Mouse (Mus musculus) natural killer cell, adult 2 months (primary cell): ENCODE data around the gene Lrrc73.
A peak's percentile ranks its signal among the peaks of the same experiment; 100 is the strongest.

Experiments used
- DNase-seq, 2 experiments: peaks; one replicate each; pipeline ENCODE4 v3.0.0; 2022; ENCODE audit warnings: low spot score in 2 of 2

The Lrrc73 gene

DNA sequence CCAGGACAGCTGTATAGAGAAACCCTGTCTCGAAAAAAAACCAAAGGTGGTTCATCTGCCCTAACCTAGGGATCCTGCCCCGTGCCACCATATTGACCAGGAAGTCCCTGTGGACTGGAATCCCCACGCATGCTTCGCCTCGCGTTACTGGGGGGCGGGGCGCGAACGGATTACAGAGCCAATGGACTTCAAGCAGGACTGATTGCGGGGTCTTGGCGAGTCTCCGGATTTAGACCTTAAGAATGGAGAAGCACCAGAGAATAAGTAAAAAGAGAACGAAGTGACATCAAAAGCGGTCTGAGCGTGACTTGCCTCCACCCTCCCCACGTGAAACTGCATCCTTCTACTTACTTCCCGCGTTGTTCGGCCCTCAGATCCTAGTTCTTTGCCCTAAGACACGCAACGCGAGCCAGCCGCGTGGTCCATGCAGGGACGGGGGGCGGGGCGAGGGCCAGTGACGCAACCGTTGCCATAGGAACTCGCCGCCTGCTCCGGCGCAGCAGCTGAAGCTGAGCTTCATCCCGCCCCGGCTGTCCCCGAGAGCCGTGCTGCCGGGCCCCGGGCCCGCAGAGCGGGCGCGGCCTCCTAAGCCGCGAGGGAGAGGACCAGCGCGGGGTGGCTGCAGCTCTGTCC, at the start of gene Lrrc73:
Gene Lrrc73, plus strand, starts transcription at position 80 of the 633 bp plus-strand sequence.
- peak; percentile 85 to 89 for DNase-seq

DNA sequence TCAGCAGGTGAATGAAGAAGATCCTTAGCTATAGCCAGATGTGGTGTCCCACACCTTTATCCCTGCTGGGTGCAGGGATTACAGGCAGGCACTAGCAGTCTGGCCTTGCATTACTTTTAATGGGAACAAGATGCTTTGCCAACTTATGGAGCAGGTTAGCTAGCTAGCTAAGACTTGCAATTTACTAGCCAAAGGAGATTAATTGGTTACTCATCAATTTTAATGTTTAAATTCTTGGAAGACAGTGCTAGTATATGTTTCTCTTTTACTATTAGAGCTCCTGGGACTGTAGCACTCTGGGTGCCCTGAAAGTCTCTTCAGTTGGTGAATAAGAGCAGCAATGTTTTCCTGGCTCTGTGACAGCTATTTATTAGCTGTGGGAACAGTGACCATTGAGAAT, 46.7 kb upstream of the Lrrc73 start:
- DNase-seq: no peak

DNA sequence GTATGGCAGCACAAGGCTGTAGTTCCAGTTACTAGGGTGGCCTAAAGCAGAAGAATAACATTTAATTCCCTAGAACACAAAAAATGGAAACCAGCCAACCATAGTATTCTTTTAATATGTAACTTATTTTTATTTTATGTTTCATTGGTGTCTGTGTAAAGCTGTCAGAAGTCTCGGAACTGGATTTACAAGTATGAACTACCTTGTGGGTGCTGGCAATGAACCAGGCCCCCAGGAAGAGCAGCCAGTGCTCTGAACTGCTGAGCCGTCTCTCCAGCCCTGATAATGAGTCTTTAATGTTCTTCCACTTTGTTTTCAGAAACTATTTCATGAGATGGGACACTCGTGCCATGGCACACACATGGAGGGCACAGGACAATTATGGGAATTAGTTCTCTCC, 42.8 kb upstream of the Lrrc73 start:
- no peak for DNase-seq

DNA sequence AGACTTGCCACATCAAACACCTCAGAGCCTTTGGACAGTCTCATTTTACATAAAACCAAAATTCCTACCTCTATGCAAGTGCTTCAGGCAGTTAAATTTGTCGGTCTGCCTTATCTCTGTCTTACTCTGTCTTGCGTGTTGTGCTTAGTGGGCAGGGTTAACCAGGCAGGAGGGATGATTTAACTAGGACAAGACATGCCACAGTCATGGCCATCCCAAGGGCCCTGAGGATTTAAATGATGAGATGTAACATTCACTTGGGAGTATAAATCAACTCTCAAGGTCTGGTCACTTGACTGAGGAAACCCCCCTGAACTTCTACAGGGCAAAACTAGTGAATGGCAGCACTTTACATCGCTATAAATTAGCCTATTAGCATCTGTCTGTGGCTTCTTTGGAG, 31.7 kb upstream of the Lrrc73 start:
- DNase-seq: no peak

DNA sequence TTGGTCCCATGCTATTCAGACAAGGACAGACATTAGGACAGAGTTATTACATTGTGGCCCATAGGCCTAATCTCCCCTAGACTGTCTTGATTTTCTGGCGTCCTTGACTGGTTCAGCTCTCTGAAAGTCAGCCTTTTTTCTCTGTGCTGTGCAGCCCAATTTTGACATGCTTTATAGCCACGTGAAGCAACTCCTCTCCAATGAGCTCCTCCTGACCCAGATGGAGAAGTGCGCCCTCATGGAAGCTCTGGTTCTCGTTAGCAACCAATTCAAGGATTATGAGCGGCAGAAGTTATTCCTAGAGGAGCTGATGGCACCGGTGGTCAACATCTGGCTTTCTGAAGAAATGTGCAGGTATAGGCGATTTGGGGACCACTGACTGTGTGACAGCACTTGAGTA, 25.8 kb upstream of the Lrrc73 start:
- no peak for DNase-seq

DNA sequence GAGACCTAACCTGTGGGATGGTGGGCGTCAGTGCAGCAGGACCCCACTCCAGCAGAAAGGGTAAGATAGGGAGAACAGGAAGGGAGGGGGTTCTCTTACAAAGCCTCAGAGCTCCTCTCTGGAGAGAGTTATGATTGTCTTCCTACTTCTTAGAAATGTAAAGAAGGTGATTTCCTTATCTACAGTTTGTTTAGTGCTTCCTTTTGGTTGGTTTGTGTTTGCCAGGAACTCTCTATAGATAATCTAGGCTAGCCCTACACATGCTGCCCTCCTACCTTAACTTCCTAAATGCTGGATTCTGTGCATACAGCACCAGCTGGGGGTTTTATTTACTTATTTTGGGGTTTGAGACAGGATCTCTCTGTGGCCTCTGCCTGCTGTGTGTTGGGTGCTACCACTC, 17.3 kb upstream of the Lrrc73 start:
- no peak for DNase-seq

DNA sequence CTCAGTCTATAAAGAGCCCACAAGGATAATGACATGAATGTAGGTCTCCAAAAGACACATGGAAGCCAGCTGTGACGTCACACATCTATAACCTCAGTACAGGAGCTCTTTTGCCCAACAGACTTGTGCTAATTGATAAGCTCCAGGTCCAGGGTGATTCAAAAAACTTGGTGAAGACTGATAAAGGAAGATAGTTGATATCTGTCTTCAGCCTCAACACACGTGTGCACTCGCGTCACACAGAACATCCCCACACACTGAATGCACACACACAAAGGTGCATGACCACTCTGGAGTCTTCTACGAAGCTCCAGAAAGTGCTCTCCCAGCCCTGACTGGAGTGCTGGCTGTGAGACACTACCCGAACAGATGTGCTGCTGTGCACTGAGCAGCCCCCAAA, 16.3 kb upstream of the Lrrc73 start:
- DNase-seq: no peak

DNA sequence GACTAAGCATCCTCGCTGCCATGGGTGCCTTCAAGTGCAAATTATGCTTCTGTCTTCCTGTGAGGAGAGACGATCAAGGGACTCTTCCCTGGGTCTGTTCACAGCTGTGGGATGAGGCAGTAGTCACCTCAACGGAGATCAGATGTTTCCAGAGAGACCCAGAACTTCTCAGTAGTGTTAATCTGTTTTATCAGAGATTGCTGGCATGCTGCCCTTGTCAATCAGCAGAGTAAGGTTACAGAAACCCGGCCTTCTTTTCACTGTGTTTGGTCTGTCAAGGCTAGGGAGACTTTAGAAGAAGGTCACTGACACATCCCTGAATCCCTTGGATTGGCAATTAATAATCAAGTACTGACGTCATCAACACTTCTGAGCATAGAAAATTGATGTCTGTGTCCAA, 15.9 kb upstream of the Lrrc73 start:
- DNase-seq: no peak

DNA sequence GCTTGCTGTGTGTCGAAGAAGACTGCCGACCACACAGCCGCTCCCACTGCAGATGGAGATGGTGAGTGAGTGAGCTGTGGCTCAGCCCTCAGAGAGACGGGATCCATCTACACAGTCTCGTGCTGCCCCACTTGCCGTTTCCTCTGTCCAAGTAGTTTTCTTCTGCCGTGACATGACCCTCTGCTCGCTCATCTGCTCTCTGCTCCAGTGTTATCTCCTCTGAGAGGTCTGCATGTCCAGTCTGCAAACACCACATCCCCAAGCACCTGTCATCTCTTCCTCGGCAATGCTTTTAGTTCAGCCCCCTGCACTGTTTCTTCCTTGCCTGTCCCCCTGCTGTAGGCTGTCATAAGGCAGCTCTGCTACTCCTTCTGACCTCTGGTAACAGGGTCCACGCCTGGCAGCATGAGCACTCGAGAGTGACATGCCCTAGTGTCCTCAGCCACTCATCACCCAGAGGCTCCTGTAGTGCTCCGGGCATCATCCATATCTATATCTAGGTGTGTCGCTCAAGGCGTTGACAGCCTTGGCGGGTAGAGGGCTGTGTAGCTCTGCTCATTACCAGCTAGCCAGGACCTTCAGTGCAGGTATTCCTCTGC, 13.7 kb upstream of the Lrrc73 start:
- no peak for DNase-seq

DNA sequence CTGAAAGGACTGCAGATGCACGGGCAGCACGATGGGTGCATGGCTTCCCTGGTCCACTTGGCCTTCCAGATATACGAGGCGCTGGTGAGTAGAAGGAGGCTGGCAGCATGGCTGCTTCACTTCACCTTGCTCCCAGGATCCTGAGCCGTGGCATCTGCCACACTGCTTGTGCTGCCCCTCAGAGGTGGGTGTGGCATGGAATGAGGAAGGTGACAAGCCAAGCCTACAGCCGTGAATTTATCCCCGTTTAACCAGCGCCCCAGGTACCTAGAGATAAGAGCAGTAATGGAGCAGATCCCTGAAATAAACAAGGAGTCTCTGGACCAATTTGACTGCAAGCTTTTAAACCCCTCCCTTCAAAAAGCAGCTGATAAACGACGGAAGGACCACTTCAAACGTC, 11.9 kb upstream of the Lrrc73 start:
- no peak for DNase-seq

DNA sequence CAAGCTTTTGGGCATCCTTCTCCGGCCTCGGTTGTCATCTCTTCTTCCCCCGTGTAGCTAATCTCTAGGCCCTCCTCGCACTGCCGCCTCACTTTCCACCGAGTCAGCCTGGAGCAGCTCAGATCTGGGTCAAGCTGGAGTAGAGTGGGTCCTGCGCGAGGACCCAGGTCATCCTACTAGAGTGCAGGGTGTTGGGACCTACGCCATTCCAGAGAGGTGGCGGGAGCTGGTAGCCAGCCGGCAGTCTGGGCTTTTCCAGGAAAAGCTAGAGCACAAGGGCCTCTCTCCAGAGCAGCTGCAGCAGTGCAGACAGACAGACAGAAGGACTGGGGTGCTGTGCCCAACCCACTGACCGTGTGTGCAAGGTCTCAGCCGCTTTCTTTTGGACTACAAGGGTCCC, 11.1 kb upstream of the Lrrc73 start:
- no peak for DNase-seq

DNA sequence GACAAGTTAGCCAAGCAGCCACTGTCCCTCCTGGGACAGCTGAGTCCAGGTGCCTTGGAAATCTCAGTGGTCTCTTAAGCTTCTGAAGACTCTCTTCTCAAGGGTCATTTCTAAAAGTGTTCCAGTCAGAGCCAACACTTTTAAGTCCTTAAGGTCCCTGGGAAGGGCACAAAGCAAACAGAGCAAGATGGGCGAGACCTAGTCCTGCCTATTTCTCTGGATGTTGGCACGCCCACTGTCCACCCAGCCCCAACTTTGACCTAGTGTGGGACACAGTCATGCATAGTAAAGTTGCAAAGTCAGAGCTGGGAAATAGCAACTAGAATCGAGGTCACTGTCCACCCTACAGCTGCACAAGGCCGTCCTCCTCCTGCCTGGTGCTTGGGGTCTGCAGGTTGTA, 10.3 kb upstream of the Lrrc73 start:
- DNase-seq: no peak

DNA sequence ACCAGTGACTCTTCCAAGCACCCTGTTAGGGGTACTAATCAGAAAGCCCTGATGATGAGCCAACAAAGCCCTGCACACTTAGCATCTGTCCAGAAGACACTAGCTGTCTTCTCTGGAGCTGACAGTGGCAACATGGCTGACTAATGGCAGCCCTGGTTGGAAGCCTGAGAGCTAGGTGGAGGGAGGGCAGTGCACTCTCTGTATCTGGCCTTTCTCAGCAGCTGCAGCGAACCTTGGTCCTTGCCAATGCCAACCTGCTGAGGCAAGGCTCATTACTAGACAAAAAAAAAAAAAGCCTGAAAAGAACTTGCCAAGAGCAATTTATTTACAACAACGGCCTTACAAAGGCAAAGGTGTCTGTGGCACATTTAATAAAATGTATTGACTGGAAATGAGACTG, 9.7 kb upstream of the Lrrc73 start:
- DNase-seq: no peak

DNA sequence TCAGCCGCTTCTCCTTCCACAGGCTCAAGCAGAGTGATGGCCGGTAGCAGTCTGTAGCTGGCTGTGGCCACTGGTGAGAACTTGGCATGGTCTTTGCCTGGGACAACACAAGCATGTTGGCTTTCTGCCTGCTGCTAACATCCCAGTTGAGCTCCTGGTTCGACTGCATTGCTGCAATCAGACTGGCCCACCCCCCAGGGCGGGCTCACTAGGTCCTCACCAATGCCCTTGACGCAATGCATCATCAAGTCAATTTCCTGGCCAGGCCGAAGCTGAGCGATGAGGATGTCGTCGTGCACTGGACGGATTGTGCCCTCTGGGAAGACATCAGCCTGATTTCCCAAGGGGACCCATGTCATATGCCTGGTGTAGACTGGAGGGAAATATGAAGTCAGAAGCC, 8.8 kb upstream of the Lrrc73 start:
- no peak for DNase-seq

DNA sequence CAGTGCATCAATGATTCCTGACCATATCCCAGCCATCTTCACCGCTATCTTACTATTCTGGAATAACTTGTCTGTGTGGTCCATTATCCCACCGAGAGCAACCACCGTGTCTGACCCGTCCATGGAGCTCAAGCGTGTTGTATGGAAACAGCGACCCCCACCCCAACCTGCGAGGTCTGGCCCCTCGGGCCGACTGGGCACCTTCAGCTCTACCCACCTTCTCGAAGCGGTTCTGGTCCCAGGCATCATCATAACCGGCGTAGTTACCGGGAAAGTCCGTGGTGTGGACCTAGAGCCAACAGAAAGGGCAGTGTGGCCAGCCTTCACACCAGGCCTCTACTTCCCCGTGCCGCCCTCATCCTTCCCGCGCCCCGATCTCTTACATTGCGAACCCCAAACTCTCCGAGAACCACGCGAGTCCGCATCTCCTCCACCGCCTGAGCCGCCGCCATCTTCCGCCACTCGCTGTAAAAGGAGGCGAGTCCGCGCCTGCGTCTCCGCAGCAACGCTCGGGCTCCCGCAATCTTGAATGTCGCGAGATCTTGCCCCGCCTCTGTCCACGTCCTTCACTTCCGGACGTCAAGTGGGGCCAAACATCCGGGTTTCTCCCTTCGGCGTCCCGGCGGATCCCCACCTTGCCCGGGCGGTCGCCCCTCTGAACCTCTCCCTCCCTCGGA, 5.7 kb upstream of the Lrrc73 start, which contains the start of the genes Polr1c and Yipf3:
Gene Polr1c, minus strand, starts transcription at position 543 of the 677 bp plus-strand sequence.
Gene Yipf3, plus strand, starts transcription at position 569 of the 677 bp plus-strand sequence.
- DNase-seq: peak; percentile 93

DNA sequence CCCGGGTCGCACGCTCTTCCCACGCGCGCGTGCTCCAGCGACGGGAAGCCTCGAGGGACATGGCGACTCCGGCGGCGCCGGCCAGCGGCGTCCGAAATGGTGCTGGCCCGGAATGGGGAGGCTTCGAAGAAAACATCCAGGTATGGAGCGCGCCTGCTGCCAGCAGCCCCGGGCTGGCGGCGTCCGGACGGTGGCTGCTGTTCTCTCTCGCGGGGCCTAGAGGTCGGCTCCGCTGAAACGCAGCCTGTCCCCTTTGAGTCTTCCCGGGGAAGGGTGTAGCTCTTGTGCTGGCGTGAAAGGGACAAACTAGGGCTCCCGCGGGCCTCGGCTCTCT, 5.2 kb upstream of the Lrrc73 start:
- no peak for DNase-seq

DNA sequence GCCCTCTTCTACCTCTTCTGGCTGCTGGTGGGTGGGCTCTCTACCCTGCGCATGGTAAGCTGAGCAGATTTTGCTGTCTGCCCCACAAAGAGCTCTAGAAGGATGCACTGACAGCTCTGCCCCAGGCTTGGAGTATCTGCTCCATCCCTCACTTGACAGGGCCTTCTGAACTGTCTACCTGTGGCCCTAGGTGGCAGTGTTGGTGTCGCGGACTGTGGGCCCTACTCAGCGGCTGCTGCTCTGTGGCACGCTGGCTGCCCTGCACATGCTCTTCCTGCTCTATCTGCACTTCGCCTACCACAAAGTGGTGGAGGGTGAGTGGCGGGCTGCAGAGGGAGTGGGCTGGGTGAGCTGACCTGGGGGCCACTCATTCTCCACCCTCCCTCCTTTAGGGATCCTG, 2.2 kb upstream of the Lrrc73 start:
- DNase-seq: no peak

DNA sequence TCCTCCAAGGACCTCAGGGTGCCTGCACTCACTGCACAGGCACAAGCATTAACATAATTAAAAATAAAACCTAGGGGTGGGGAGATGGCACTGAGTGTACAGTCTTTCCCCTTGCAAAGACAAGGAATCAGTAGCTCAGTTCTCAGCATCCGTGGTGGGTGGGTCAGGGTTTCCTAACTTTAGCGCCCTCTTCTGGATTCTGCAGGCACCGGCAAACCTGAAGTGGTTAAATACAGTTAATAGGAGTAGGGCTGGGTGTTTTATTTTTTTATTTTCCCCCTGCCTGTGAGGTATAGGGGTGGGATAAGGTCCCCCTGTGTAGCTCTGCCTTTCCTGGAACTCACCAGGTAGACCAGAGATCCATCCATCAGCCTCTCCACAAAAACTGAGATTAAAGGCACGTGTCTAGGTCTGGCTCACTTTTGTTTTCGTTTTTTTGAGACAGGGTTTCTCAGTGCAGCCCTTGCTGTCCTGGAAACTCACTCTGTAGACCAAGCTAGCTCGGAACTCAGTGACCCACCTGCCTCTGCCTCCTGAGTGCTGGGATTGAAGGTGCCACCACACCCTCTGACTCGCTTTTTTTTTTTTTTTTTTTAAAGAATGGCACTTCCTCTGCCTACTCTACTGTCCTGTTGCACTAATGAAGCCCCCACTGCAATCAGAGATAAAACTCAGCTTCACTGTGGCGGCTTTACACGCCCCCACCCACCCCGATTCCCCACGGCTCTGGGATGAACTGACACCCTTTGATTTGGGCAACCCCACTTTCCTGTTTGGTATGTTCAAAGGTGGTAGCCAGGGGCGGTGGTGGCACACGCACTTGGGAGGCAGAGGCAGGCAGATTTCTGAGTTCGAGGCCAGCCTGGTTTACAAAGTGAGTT, 520 bp upstream of the Lrrc73 start:
- DNase-seq: peak; percentile 38 to 57

DNA sequence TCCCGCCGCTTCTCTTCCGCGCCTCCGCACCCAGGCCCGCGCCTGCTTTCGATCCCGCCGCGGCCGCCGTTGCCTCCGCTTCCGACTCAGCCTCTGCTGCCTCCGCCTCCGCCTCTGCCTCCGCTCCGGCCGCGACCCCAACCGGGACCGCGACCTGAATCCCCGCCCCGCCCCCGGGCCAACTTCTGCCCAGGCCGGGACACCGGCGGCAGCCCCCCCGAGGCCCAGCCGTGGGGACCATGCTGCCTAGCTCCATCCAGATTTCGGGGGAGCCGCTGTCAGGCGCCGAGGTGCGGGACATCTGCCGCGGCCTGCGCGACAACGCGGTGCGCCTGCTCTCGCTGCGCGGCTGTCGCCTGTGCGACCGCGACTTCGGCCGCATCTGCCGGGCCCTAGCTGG, 775 bp downstream of the Lrrc73 start:
- DNase-seq: peak in 1 of 2 experiments; percentile 32

DNA sequence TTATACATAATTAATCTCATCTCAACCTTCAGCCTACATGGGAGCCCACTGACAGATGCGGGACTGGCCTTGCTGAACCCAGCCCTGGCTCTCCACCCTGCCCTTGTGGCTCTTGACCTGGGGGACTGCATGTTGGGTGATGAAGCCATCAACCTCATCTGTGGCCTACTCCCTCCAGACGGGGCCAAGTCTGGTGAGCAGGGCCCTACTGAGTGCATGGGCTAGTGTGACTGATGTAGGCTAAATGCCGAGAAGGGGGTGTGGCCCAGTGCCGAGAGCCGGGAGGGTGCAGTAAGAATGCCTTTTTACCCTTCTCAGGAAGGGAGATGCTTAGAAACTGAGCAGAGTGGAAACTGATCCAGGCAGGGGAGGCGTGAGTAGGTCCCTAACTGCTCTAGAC, 1.8 kb downstream of the Lrrc73 start:
- no peak for DNase-seq

DNA sequence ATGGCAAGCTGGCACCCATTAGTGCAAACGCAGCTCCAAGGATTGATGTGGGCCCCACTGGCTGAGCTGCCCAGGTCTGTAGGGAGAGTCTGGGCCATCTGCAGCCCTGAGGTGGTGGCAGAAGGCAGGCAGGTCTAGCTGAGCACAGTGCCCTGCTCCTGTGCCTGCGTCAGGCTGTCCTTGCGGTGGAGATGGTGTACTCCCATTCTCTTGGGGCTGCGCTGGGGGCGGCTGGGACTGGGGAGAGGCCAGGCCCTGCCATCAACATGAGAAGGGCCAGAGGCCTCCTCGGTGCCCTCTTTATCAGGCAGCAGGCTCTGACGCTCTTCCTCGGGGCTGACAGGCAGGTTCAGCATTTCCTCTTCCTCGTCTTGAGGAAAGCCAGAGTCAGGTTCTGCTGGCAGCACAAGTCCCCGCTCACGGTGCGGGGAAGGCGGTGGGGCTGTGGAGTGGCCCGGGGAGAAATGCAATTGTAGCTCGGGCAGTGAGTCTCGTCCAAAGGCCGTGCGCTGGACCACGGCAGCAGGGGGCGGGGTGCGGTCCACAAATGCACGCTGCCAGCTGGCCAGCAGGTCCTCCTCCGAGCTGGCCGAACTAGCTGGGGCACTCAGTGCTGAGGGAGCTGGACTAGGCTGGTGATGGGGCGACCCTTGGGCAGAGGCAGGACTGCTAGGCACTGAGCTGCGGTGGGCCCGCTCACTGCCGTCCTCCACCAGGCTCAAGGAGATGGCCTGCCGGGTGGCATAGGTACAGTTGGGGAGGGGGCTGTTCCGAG, 5.1 kb downstream of the Lrrc73 start:
- DNase-seq: no peak

DNA sequence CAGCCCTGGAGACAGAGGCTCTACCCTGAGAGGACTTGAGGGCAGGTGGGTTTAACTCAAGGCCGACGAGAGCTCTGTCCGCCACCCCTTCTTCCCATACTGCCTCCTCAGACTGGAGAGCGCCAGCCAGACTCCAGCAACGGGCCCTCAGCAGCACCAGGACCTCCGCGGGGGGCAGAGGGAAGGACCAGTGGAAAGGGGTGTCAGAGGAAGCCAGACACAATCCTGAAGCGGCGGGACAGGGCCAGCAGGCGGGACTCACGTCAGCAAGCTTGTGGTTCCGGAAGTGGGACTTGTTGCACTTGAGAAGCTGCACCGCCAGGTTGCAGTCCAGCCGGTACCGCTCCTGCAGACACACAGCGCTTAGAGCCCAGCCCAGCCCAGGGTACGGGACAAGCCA, 6.3 kb downstream of the Lrrc73 start:
- no peak for DNase-seq
